Comparison of ENCODE assay signal across 11 mouse cellular contexts in genomic region chr14:45477651-45478050, GRCm38 (mm10). TPM values are rescaled to one million over a fixed set of nuclear protein-coding genes. Genes with fewer than 3 reads are reported as not detected.
DNase-seq lines count a peak whose midpoint lies in the region; ATAC-seq and TF ChIP-seq lines count a peak whose summit lies in the region.
"Had no signal": no experiment of that assay in that cellular context is flagged by ENCODE, and none has a peak within 500 bp of the region (broad histone marks: within the 10 kb centered on the region; RNA-seq: fewer than 3 reads in every experiment).

No protein-coding gene starts in this region.

- no peak overlapping the region for H3K4me2 ChIP-seq in intestine, embryonic 15.5 days (replicated peaks)
- H3K4me2 ChIP-seq in intestine, postnatal 0 days (replicated peaks; ENCODE audit: low read depth), result no peak overlapping the region
- H3K4me2 ChIP-seq in heart, embryonic 11.5 days, result no peak overlapping the region
- H3K4me2 ChIP-seq in forebrain, embryonic 14.5 days (ENCODE audit: low read length), result no peak overlapping the region
- H3K4me2 ChIP-seq: embryonic facial prominence, embryonic 12.5 days had no signal

- peak; percentile 67 for DNase-seq in kidney, postnatal 10 days
- peak; percentile 70 for DNase-seq in lung, postnatal 14 days
- DNase-seq in layer of hippocampus, postnatal 14 days (ENCODE audit: low spot score in 2 of 2), result no peak
- no peak for DNase-seq in forebrain, embryonic 14.5 days (ENCODE audit: low spot score)
- DNase-seq in thymus, postnatal 36 days, result no peak
- DNase-seq: gastrocnemius, postnatal 36 days had no signal

- peaks cover 12% of the 10 kb centered on the region; the same call in 1 of the 2 replicates for H3K36me3 ChIP-seq in intestine, embryonic 15.5 days
- H3K36me3 ChIP-seq in intestine, postnatal 0 days (ENCODE audit: control insufficient read depth, insufficient read depth), result peaks cover 12% of the 10 kb centered on the region; the same call in 1 of the 2 replicates
- peaks cover 33% of the 10 kb centered on the region for H3K36me3 ChIP-seq in heart, embryonic 11.5 days (ENCODE audit: control insufficient read depth, insufficient read depth, low read length)
- H3K36me3 ChIP-seq in forebrain, embryonic 14.5 days (ENCODE audit: control insufficient read depth, insufficient read depth, low read length), result peaks cover 40% of the 10 kb centered on the region

- H3K9me3 ChIP-seq in intestine, embryonic 15.5 days, result no peaks in the 10 kb centered on the region
- H3K9me3 ChIP-seq in intestine, postnatal 0 days (ENCODE audit: control insufficient read depth), result no peaks in the 10 kb centered on the region
- no peaks in the 10 kb centered on the region for H3K9me3 ChIP-seq in heart, embryonic 11.5 days (replicated peaks; ENCODE audit: control insufficient read depth, low read length)
- no peaks in the 10 kb centered on the region for H3K9me3 ChIP-seq in forebrain, embryonic 14.5 days (replicated peaks; ENCODE audit: control insufficient read depth, low read length)
- H3K9me3 ChIP-seq: embryonic facial prominence, embryonic 12.5 days had no signal

- ATAC-seq in intestine, embryonic 15.5 days, result peak; percentile 17; the same call in 1 of the 2 replicates
- ATAC-seq in intestine, postnatal 0 days, result no peak
- peak; percentile 49; the same call in 1 of the 2 replicates for ATAC-seq in heart, embryonic 11.5 days (replicated peaks; ENCODE audit: insufficient number of reproducible peaks, low FRiP score, low TSS enrichment)
- ATAC-seq in forebrain, embryonic 14.5 days, result no peak
- ATAC-seq: CD4-positive, CD25-positive, alpha-beta regulatory T cell, adult 4 months had no signal

- H3K4me3 ChIP-seq in intestine, embryonic 15.5 days (replicated peaks), result no peak overlapping the region
- no peak overlapping the region for H3K4me3 ChIP-seq in intestine, postnatal 0 days (ENCODE audit: low read depth, low read length)
- no peak overlapping the region for H3K4me3 ChIP-seq in heart, embryonic 11.5 days (ENCODE audit: low read depth, low read length)
- H3K4me3 ChIP-seq in forebrain, embryonic 14.5 days (ENCODE audit: low read depth, low read length), result no peak overlapping the region
- H3K4me3 ChIP-seq: embryonic facial prominence, embryonic 12.5 days had no signal

- no peak for TF ChIP-seq CTCF in intestine, postnatal 0 days (IDR thresholded peaks at IDR 0.05; ENCODE audit: low read depth)

- no peaks in the 10 kb centered on the region for H3K27me3 ChIP-seq in intestine, embryonic 15.5 days (replicated peaks)
- no peaks in the 10 kb centered on the region for H3K27me3 ChIP-seq in intestine, postnatal 0 days (replicated peaks; ENCODE audit: control insufficient read depth, insufficient read depth, low read length)
- H3K27me3 ChIP-seq in heart, embryonic 11.5 days (ENCODE audit: control insufficient read depth, insufficient read depth, low read length), result no peaks in the 10 kb centered on the region
- H3K27me3 ChIP-seq in forebrain, embryonic 14.5 days (replicated peaks; ENCODE audit: control insufficient read depth, insufficient read depth, low read length), result no peaks in the 10 kb centered on the region
- H3K27me3 ChIP-seq: embryonic facial prominence, embryonic 12.5 days had no signal

- H3K4me1 ChIP-seq in intestine, embryonic 15.5 days (replicated peaks), result 0 out of 2 replicates have a peak, but pooled peaks cover 6% of the 10 kb centered on the region
- no peaks in the 10 kb centered on the region for H3K4me1 ChIP-seq in intestine, postnatal 0 days (replicated peaks; ENCODE audit: control insufficient read depth, insufficient read depth, low read length)
- H3K4me1 ChIP-seq in heart, embryonic 11.5 days (ENCODE audit: control insufficient read depth, insufficient read depth, low read length), result peaks cover 17% of the 10 kb centered on the region
- H3K4me1 ChIP-seq in forebrain, embryonic 14.5 days (ENCODE audit: control insufficient read depth, insufficient read depth, low read length), result no peaks in the 10 kb centered on the region
- H3K4me1 ChIP-seq: embryonic facial prominence, embryonic 12.5 days had no signal

- H3K9ac ChIP-seq in intestine, embryonic 15.5 days, result no peak overlapping the region
- H3K9ac ChIP-seq in intestine, postnatal 0 days (ENCODE audit: low read depth, low read length), result no peak overlapping the region
- no peak overlapping the region for H3K9ac ChIP-seq in heart, embryonic 11.5 days (ENCODE audit: low read depth, low read length)
- no peak overlapping the region for H3K9ac ChIP-seq in forebrain, embryonic 14.5 days (ENCODE audit: low read length)
- H3K9ac ChIP-seq: embryonic facial prominence, embryonic 12.5 days had no signal

- WGBS in intestine, embryonic 15.5 days, result 27% methylated on average over 8 of the region's 8 CpGs
- 27% methylated on average over 8 of the region's 8 CpGs for WGBS in intestine, postnatal 0 days
- 25% methylated on average over 8 of the region's 8 CpGs for WGBS in heart, embryonic 11.5 days (ENCODE audit: insufficient replicate concordance)
- 81% methylated on average over 8 of the region's 8 CpGs for WGBS in forebrain, embryonic 14.5 days

- no peak overlapping the region for H3K27ac ChIP-seq in intestine, embryonic 15.5 days
- H3K27ac ChIP-seq in intestine, postnatal 0 days (ENCODE audit: low read depth, low read length), result no peak overlapping the region
- H3K27ac ChIP-seq in heart, embryonic 11.5 days (ENCODE audit: low read depth, low read length), result no peak overlapping the region
- H3K27ac ChIP-seq in forebrain, embryonic 14.5 days (ENCODE audit: low read depth, low read length), result no peak overlapping the region
- H3K27ac ChIP-seq: embryonic facial prominence, embryonic 12.5 days had no signal

RNA-seq across cellular contexts. Expression of gene Fermt2, which starts 52.3 kb away (rescaled TPM):
- polyA plus RNA-seq in intestine, embryonic 15.5 days (2015; fragmentation: Nextera tagmentation; extraction: Ambion mirVana), result 163 and 169 TPM in 2 replicates
- polyA plus RNA-seq in intestine, postnatal 0 days (2015; fragmentation: Nextera tagmentation; extraction: Ambion mirVana), result 138 and 147 TPM in 2 replicates
- polyA plus RNA-seq in heart, embryonic 11.5 days (2014; fragmentation: Nextera tagmentation; extraction: Ambion mirVana), result 168 and 188 TPM in 2 replicates
- total RNA-seq in layer of hippocampus, postnatal 14 days (2021), result 100 to 1,000 TPM; 102 to 105 TPM
- polyA plus RNA-seq in forebrain, embryonic 14.5 days (2014; fragmentation: Nextera tagmentation; extraction: Ambion mirVana), result 55.4 and 68.4 TPM in 2 replicates
- polyA plus RNA-seq: CD4-positive, CD25-positive, alpha-beta regulatory T cell, adult 4 months had no signal

Comparison
In these comparisons a context has a peak if more than half of its experiments do, and no peak if none do; other contexts are left out.
1. ATAC-seq: peak in intestine, embryonic 15.5 days (single experiment) and heart, embryonic 11.5 days (single experiment); none in intestine, postnatal 0 days (single experiment) and forebrain, embryonic 14.5 days (single experiment).
2. DNase-seq: peak in kidney, postnatal 10 days (single experiment) and lung, postnatal 14 days (single experiment); none in layer of hippocampus, postnatal 14 days (0 of 2), forebrain, embryonic 14.5 days (single experiment) and thymus, postnatal 36 days (0 of 2).